Mouse (Mus musculus) heart, embryonic 10.5 days (tissue): ENCODE measurements around the gene Galr3. TPM values are rescaled to one million over a fixed set of nuclear protein-coding genes. Genes with fewer than 3 reads are reported as not detected.

Experiments used
- DNase-seq: peaks from one replicate; pipeline ENCODE4 v3.0.0-alpha.2; 2017; ENCODE audit warnings: low spot score
- H3K27ac ChIP-seq: fragments of 300-500 bp; sonication (generic); 2 replicates; pipeline ENCODE4 v1.5.1; 2016; ENCODE audit warnings: mild to moderate bottlenecking
- H3K27me3 ChIP-seq: fragments of 300-500 bp; sonication (generic); 2 replicates; pipeline ENCODE4 v1.6.1; 2016; ENCODE audit warnings: mild to moderate bottlenecking; ENCODE audit not compliant: poor library complexity, insufficient read depth, severe bottlenecking
- H3K36me3 ChIP-seq: fragments of 300-500 bp; sonication (generic); 2 replicates; pipeline ENCODE4 v1.6.1; 2016; ENCODE audit warnings: mild to moderate bottlenecking, moderate library complexity
- H3K4me1 ChIP-seq: fragments of 300-500 bp; sonication (generic); 2 replicates; pipeline ENCODE4 v1.6.1; 2016; ENCODE audit warnings: mild to moderate bottlenecking
- H3K4me3 ChIP-seq: fragments of 300-500 bp; sonication (generic); 2 replicates; pipeline ENCODE4 v1.5.1; 2016; ENCODE audit warnings: mild to moderate bottlenecking, moderate library complexity
- H3K9me3 ChIP-seq: fragments of 300-500 bp; sonication (generic); 2 replicates; pipeline ENCODE4 v1.6.1; 2016; ENCODE audit warnings: mild to moderate bottlenecking, moderate library complexity
- WGBS: fragments of 180-500 bp; shearing (Covaris S2); methylation state at CpG from one replicate; pipeline ENCODE4 v1.1.7; 2016; 5-methylcytosine and 5-hydroxymethylcytosine counted together
- microRNA-seq: library from miRNA; unstranded; fragments of <30 nt; microRNA quantifications from one replicate; pipeline ENCODE4, GENCODE M21; 2017
- polyA plus RNA-seq: library from polyadenylated mRNA; unstranded; fragments of >200 nt; fragmentation: Nextera tagmentation; extraction: Ambion mirVana; gene quantifications from 2 replicates; pipeline ENCODE4 v1.2.1, GENCODE M21; 2016

Gene Galr3
- polyA plus RNA-seq, 1 experiment from 2014 or later, result 0.26 TPM

GRCm38 (mm10) chr15:79067631-79068030, 25.9 kb downstream of the Galr3 start:
- no peak for DNase-seq
- Histone ChIP-seq H3K4me3 (no peak overlapping the region), H3K9me3 (no peaks in the 10 kb centered on the region), H3K4me1 (peaks cover 41% of the 10 kb centered on the region), H3K27ac (peak overlapping the region; percentile 56; the same call in 1 of the 2 replicates), H3K36me3 (no peaks in the 10 kb centered on the region), H3K27me3 (no peaks in the 10 kb centered on the region; the same call in 1 of the 2 replicates)
- WGBS, result 34% methylated on average over 3 of the region's 3 CpGs

- Histone ChIP-seq H3K4me3 (no peak overlapping the region; the same call in 1 of the 2 replicates), H3K36me3 (no peaks in the 10 kb centered on the region), H3K27ac (peak overlapping the region; percentile 56; the same call in 1 of the 2 replicates), H3K4me1 (peaks cover 38% of the 10 kb centered on the region), H3K9me3 (no peaks in the 10 kb centered on the region), H3K27me3 (no peaks in the 10 kb centered on the region; the same call in 1 of the 2 replicates)
- WGBS, result 62% methylated on average over 3 of the region's 3 CpGs
- no peak for DNase-seq
Measured at GRCm38 (mm10) chr15:79068416-79068815, 26.7 kb downstream of the Galr3 start.

- peaks cover under 1% of the 10 kb centered on the region; the same call in 1 of the 2 replicates for H3K36me3 ChIP-seq
- H3K27me3 ChIP-seq, result no peaks in the 10 kb centered on the region; the same call in 1 of the 2 replicates
- H3K4me3 ChIP-seq, result no peak overlapping the region
- 70% methylated on average over 5 of the region's 5 CpGs for WGBS
- no peaks in the 10 kb centered on the region for H3K9me3 ChIP-seq
- H3K4me1 ChIP-seq, result peaks cover 33% of the 10 kb centered on the region
- H3K27ac ChIP-seq, result no peak overlapping the region
- DNase-seq, result no peak
Measured at GRCm38 (mm10) chr15:79071117-79072039, 29.7 kb downstream of the Galr3 start.

GRCm38 (mm10) chr15:79073752-79074151, 32.1 kb downstream of the Galr3 start:
- Histone ChIP-seq H3K36me3 (peaks cover 24% of the 10 kb centered on the region), H3K27me3 (no peaks in the 10 kb centered on the region; the same call in 1 of the 2 replicates), H3K4me3 (no peak overlapping the region), H3K9me3 (no peaks in the 10 kb centered on the region), H3K27ac (no peak overlapping the region), H3K4me1 (peaks cover 14% of the 10 kb centered on the region)
- no peak for DNase-seq

GRCm38 (mm10) chr15:79074446-79074845, 32.8 kb downstream of the Galr3 start:
- Histone ChIP-seq H3K27me3 (no peaks in the 10 kb centered on the region; the same call in 1 of the 2 replicates), H3K4me1 (peaks cover 14% of the 10 kb centered on the region), H3K27ac (peak overlapping the region; percentile 90), H3K9me3 (no peaks in the 10 kb centered on the region), H3K4me3 (peak overlapping the region; percentile 97), H3K36me3 (peaks cover 31% of the 10 kb centered on the region)
- 33% methylated on average over 10 of the region's 10 CpGs for WGBS
- no peak for DNase-seq

- under 1% methylated on average over 49 of the region's 49 CpGs for WGBS
- peak within 1 kb of the TSS; percentile 97 for H3K4me3 ChIP-seq
Measured at GRCm38 (mm10) chr15:79074913-79075532, 33.3 kb downstream of the Galr3 start, which contains the start of gene Eif3l. TSS of gene Eif3l (plus strand) at chr15:79075179.

GRCm38 (mm10) chr15:79075658-79076365, 34.1 kb downstream of the Galr3 start:
- peak overlapping the region; percentile 97 for H3K4me3 ChIP-seq
- H3K27ac ChIP-seq, result peak overlapping the region; percentile 90
- H3K27me3 ChIP-seq, result no peaks in the 10 kb centered on the region
- no peaks in the 10 kb centered on the region for H3K9me3 ChIP-seq
- 38% methylated on average over 15 of the region's 15 CpGs for WGBS
- no peak for DNase-seq
- peaks cover 14% of the 10 kb centered on the region for H3K4me1 ChIP-seq
- peaks cover 45% of the 10 kb centered on the region for H3K36me3 ChIP-seq

More at GRCm38 (mm10) chr15:79074913-79075532, 33.3 kb downstream of the Galr3 start, which contains the start of gene Eif3l:
- Histone ChIP-seq H3K27ac (peak within 1 kb of the TSS; percentile 90), H3K4me1 (peaks cover 14% of the 10 kb centered on the region), H3K9me3 (no peaks in the 10 kb centered on the region), H3K36me3 (peaks cover 37% of the 10 kb centered on the region), H3K27me3 (no peaks in the 10 kb centered on the region; the same call in 1 of the 2 replicates)
- peak; percentile 96 for DNase-seq

- Histone ChIP-seq H3K36me3 (peaks cover 82% of the 10 kb centered on the region), H3K4me1 (peaks cover 10% of the 10 kb centered on the region), H3K9me3 (no peaks in the 10 kb centered on the region), H3K27ac (no peak overlapping the region), H3K4me3 (no peak overlapping the region), H3K27me3 (no peaks in the 10 kb centered on the region)
- DNase-seq, result no peak
- WGBS, result 96% methylated on average over 7 of the region's 7 CpGs
Measured at GRCm38 (mm10) chr15:79079567-79079966, 37.9 kb downstream of the Galr3 start.

GRCm38 (mm10) chr15:79092284-79092683, 50.6 kb downstream of the Galr3 start:
- H3K4me3 ChIP-seq, result no peak overlapping the region
- H3K27me3 ChIP-seq, result no peaks in the 10 kb centered on the region
- WGBS, result 93% methylated on average over 6 of the region's 6 CpGs
- peaks cover 85% of the 10 kb centered on the region for H3K36me3 ChIP-seq
- no peak for DNase-seq
- no peaks in the 10 kb centered on the region for H3K9me3 ChIP-seq
- H3K4me1 ChIP-seq, result peaks cover 20% of the 10 kb centered on the region
- H3K27ac ChIP-seq, result no peak overlapping the region

Small RNAs within 50 kb of the gene (microRNA-seq; reads per million reads assigned to microRNA genes)
- 1.3 reads per million for gene Mir6956

Other genes starting within 250 kb of the Galr3 start
- gene Card10, start 238.8 kb upstream of the Galr3 start, polyA plus RNA-seq, result 3.5 and 4.0 TPM in 2 replicates
- 35.1 and 37.3 TPM in 2 replicates for gene Cdc42ep1, start 199.3 kb upstream of the Galr3 start, polyA plus RNA-seq
- gene Lgals2, start 186.4 kb upstream of the Galr3 start, polyA plus RNA-seq, result 2.2 TPM in 1 of 2 replicates, not detected in the other
- 51.5 and 56.6 TPM in 2 replicates for gene Gga1, start 164.7 kb upstream of the Galr3 start, polyA plus RNA-seq
- 0.11 and 0.38 TPM in 2 replicates for gene Gm49510, start 142.2 kb upstream of the Galr3 start, polyA plus RNA-seq
- gene Sh3bp1, start 142.1 kb upstream of the Galr3 start, polyA plus RNA-seq, result 33.8 and 44.4 TPM in 2 replicates
- gene Pdxp, start 128.0 kb upstream of the Galr3 start, polyA plus RNA-seq, result 26.5 and 35.7 TPM in 2 replicates
- gene Lgals1, start 115.2 kb upstream of the Galr3 start, polyA plus RNA-seq, result 427 and 466 TPM in 2 replicates
- 45.8 and 70.0 TPM in 2 replicates for gene Nol12, start 107.0 kb upstream of the Galr3 start, polyA plus RNA-seq
- 63.6 and 68.2 TPM in 2 replicates for gene Triobp, start 94.2 kb upstream of the Galr3 start, polyA plus RNA-seq
- gene H1f0, start 13.4 kb upstream of the Galr3 start, polyA plus RNA-seq, result 195 and 250 TPM in 2 replicates
- 34.8 and 48.7 TPM in 2 replicates for gene Ankrd54, start 21.0 kb downstream of the Galr3 start, polyA plus RNA-seq
- gene Eif3l, start 33.3 kb downstream of the Galr3 start, polyA plus RNA-seq, result 201 and 226 TPM in 2 replicates
- 13.1 and 14.5 TPM in 2 replicates for gene Micall1, start 67.0 kb downstream of the Galr3 start, polyA plus RNA-seq
- 289 and 326 TPM in 2 replicates for gene Polr2f, start 99.1 kb downstream of the Galr3 start, polyA plus RNA-seq
- 6.0 and 8.1 TPM in 2 replicates for gene 1700088E04Rik, start 99.4 kb downstream of the Galr3 start, polyA plus RNA-seq
- 0.34 and 1.6 TPM in 2 replicates for gene Sox10, start 123.4 kb downstream of the Galr3 start, polyA plus RNA-seq
- 41.0 and 41.3 TPM in 2 replicates for gene Pick1, start 187.3 kb downstream of the Galr3 start, polyA plus RNA-seq
- 0.16 and 0.39 TPM in 2 replicates for gene Gm49486, start 187.5 kb downstream of the Galr3 start, polyA plus RNA-seq
- 0.15 and 0.26 TPM in 2 replicates for gene Slc16a8, start 212.9 kb downstream of the Galr3 start, polyA plus RNA-seq
- 10.2 and 14.7 TPM in 2 replicates for gene Baiap2l2, start 243.7 kb downstream of the Galr3 start, polyA plus RNA-seq